In the genomic region with DNA sequence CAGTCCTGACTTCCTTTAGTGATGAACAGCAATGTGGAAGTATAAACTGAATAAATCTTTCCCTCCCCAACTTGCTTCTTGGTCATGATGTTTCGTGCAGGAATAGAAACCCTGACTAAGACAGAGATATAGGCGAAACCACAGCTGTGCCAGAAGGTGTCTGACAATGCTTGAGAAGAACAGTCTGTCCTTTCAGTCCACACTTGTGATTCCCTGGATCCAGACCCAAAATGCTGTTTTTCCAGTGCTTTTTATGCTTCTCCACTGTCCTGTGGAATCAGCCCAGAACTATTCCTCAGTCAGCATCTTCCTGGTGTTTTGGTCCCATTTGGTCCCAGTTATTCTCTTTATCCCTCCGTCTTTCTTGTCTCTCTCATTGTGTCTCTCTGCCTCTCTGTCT, we compare ENCODE assay signal across 19 mouse cellular contexts.
"Had no signal": no experiment of that assay in that cellular context is flagged by ENCODE, and none has a peak within 500 bp of the region (broad histone marks: within the 10 kb centered on the region; RNA-seq: fewer than 3 reads in every experiment).

No protein-coding gene starts in this region.

- DNase-seq: forebrain, postnatal 0 days; gastrocnemius, postnatal 14 days; gastrocnemius, postnatal 36 days; heart, adult 11 months; heart, adult 2 months; heart, postnatal 14 days; heart, postnatal 4 days; kidney, adult 18-20 months; kidney, adult 8-10 months; kidney, postnatal 14 days; kidney, postnatal 36 days; layer of hippocampus, adult 9-11 months; layer of hippocampus, postnatal 36 days; left cerebral cortex, postnatal 4 days had no signal

- ATAC-seq: forebrain, postnatal 0 days; hindbrain, embryonic 16.5 days; inflammation-experienced regulatory T-cells, adult 6 months; intestine, embryonic 15.5 days; intestine, postnatal 0 days; liver, embryonic 12.5 days had no signal
